Mouse (Mus musculus): ENCODE measurements around the gene Recql.
"Not testable (repeated sequence)": the region's sequence is repeated elsewhere in the genome, so short reads cannot be mapped to it uniquely, and the experiment has no call there.

Recql gene

DNA sequence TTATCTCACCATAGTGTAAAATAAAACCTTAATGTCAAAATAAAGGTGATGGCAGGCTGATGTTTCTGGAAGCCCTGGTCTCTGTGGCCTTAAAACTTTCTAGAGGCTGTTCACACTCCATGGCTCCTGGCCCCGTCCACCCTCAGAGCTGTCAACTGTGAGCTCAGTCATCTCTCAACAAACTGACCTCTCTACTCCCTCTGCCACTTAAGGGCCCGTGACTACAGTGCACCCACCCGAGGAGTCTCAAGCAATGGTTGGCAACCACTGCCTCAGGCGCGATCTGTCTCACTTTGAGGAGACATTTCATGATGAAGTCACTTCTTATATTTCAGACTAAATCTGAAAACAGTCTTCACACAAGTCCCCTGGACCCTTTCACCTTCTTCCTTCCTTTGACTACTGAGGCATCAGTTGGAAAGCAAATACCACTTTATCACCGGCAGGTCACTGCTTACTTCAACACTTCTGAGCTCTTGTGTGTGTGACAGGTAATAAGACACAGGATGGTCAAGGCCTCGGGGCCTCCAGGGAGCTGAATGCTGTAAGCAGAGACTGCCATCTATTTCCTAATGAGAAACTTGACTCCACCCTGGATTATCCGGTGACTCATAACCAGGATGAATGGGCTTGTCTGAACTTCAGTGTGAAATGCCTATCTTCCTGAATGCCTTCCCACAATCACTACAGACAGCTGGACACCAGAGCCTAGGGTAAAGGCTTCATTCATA lies 21.0 kb downstream of the Recql start:
- no peak for DNase-seq (ENCODE audit: low read depth, low spot score)

DNA sequence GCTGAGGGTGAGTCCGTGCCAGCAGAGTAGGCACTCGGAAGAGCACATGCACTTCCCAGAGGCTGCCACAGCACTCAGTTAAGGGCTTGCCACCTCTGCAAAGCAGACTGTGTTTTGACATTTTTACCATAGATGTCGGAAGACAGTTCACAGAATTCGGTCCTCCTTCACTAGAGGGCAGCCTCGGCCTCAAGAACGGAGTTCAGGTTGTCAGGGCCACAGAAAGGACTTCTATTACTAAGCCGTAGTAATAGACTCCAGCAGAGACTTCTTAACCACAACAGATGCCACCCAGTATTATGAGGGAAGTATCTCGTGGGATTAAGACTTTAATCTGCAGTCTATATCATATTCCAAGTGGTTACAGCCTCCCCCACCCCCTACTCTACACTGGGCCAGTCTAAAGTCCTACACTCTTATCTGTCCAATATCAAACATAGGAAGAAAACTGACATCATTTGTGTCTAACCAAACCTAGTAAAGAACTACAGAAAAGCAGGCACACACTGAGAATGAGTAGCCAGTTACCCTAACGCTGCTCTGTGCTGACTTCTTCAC lies 23.8 kb downstream of the Recql start:
- DNase-seq (ENCODE audit: low read depth, low spot score), result no peak

DNA sequence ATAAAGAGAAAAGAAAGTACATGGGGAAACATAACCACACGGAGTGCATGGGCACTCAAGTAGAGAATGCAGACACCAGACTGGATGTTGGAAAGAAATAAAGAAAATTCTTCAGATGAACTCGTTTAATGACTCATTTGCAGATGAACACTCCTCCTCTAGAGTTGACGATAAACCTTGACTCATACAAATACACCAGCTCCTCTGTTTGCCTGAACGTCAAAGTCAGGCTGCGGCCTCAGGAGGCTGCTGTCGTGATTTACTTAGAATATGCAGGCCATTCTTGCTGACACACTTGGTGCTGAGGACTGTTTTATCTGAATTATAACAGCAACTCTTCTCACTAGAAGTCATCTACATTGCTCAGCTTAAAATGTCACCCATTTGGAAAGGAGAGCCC lies 24.9 kb downstream of the Recql start:
- no peak for DNase-seq (ENCODE audit: low read depth, low spot score)

DNA sequence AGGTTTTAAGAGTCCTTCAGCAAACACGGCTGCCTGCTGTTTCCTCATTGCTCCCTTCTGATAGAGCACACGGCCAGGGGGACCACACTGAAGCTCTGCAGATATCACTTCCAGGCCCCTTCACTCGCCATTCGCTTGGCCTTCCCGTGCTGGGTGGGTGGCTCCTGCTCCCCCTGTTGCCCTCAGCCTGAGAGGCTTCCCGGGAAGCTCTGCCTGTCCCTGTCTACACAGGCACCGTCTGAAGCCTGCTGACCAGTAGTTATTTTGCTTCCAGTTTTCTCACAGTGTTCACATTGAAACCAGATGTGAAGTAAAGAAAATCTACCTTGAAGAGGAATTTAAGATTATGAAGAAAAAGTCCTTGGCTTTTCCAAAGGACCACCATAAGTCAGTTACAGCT lies 29.8 kb downstream of the Recql start:
- no peak for DNase-seq (ENCODE audit: low read depth, low spot score)

DNA sequence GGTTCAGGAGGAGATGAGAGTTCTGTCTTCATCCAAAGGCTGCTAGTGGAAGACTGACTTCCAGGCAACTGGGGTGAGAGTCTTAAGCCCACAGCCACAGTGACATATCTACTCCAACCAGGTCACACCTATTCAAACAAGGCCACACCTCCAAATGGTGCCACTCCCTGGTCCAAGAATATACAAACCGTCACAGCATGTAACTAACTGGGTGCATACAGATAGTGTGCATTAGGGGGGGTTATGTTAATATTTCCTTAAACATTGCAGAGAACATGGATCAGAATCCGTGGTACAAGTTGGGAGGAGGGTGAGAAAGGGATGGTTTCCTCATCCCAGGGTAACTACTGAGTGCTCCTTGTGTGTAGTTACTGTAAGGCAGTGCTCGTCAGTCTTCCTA lies 34.8 kb downstream of the Recql start:
- DNase-seq (ENCODE audit: low read depth, low spot score), result not testable (repeated sequence)

DNA sequence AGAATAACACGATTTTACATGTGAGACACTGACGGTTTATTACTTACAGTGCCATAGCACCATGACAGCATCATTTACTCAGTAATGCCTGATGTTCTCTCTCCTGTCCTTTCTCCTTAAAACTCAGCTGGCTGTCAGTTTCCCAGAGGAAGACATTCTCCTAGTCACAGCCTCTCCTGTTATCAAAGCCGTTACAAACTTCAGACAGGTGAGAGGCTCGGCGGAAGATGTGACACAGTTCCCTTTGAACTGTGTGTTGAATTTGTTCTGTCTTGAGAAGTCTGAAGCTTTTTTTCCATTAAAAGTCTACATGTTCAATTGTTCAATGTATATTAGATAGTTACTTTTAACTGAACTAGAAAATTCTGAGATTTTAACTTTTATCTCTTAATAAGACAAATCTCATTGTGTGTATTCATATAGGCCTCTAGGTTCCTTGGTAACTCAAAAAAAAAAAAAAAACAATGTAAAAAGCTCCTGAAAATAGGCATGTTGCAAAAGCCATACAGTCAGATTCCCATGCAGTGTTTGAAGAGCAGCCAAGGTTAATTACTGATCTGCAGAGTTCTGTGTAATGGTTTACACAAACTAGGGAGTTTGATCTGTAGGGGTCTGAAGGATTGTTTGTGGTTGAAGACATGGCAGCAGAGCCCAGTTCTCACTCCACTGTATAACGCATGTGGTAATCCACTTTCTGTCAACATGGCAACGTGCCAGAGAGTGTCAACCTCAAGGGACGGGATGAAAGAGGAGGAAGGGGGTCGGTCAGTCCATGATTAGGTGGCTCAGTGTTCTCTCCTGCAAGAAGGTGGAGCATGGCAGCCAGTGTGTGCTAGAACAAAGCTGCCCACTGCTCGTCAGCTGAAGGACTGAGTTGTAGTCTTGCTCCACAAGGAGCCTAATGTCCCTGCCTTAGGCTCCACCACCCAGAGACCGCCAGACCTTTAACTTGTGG lies 39.2 kb downstream of the Recql start:
- no peak for DNase-seq (ENCODE audit: low read depth, low spot score)

DNA sequence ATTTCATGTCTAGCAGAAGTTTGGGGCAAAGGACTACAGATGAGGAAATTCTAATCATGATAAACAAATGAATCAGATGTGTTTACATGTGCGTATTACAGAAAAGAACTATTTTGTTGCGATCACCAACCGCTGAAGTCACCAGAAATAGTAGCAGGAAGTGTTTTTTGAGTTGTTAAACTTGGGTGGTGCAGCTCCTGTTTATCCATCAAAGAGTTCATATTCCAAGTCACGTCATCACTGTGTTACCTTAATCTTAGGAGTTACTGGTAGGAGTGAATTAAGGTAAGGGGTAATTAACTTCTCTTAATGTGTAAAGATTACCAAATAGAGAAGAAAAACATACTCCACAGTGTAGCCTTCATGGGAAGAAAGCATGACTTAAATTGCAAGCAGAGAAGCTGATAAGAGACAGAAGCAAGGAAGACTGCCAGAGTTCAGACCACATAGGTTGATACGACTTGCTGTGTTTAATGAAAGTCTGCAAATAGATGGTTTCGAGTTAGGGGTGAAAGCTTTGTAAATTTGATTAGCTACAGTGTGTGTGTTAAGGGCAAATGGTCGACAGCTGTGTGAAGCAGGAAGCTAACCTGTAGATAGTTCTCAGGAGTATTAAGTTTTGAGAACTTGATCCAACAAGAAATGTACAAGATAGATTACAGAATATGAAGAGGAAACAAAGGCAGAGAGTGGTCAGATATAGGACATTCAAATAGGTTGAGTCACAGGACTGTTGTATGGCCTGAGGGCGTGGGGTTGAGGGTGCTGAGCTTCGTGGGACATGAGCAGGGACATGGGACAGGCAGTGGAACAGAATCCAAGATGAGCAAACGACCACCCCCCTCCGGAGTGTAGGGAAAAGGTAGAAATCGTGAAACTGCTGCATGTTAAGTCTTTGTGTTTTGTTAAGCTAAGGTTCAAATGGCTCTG lies 40.4 kb downstream of the Recql start:
- no peak for DNase-seq (ENCODE audit: low read depth, low spot score)

DNA sequence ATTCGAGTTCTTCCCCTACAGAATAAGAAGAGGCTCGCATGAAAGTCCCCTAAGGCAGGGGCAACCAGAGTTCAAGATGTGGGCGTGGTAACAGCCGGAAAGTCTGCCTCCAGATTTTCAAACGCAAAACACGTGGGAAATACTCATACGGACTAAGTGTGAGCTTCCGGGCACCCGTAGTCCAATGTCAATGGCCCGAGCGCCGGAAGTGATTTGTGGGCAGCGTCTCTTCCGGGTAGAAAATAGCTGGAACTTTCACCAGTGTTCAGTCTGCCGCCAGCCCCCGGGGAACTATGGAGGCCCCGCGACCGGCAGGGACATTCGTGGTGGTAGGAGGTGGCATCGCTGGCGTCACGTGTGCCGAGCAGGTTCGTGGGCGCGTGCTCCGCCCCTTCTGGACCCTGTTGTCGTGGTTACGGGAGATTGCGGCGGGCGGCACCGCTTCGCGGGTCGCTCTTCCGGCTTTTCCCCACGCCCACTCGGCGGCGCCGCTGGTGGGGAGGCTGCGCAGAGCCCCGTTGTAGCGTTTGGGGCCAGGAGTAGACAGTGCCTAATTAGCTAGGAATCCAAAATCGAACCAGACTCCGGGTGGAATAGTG lies 41.3 kb downstream of the Recql start, which contains the start of gene Pyroxd1:
Gene Pyroxd1 (plus strand): TSS at position 215 of the 599 bp plus-strand sequence.
- peak; percentile 89 for DNase-seq (ENCODE audit: low read depth, low spot score)

DNA sequence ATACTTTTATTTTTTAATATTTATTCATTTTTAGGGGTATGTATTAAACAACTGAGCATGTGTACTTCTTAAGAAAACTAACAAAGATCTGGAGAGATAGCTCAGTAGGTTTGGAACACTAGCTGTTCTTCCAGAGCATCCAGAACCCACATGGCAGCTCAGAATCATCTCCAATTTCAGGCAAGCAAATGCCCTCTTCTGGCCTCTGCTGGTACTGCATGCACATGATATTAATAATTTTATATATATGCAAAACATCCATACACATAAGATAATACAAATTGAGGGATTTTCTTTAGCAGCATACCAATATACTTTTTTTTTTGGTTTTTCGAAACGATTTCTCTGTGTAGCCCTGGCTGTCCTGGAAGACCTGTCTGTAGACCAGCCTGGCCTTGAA lies 43.3 kb downstream of the Recql start:
- DNase-seq (ENCODE audit: low read depth, low spot score), result peak; percentile 43

DNA sequence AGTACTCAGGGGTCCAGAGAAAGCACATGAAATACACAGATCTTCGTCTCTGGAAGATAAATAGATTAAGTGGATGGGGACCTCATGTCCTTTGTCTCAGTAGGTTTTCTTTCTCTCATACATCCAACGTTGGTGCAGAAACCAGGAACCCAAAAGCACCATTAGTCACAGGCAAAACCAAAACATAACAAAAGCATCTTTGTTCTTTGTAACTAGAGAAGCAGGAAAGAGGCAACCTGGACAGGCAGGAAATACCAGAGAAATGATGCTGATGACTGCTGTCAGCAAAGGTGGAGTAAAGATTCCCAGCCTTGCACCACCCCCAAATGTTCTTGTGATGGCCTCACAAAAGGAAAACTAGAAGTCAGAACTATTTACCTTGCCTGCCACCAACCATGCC lies 47.3 kb downstream of the Recql start:
- no peak for DNase-seq (ENCODE audit: low read depth, low spot score)

DNA sequence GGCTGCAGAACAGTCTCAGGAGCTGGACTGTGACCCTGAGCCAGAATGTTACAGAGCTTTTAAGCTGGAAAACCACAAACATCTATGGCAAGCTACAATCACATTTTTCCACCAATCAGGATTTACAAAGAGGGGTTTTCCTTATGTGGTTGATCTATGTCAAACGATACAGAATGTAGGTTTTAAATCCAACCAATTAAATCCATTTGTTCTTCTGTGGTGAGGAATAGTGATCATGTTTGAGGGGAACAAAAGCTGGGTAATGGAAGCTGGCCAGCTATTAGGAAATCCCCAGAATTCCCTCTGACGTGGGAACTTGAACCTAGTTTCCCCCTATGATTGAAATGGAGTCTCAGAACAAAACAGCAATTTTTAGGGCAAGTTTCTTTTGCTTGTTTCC lies 47.9 kb downstream of the Recql start:
- no peak for DNase-seq (ENCODE audit: low read depth, low spot score)

DNA sequence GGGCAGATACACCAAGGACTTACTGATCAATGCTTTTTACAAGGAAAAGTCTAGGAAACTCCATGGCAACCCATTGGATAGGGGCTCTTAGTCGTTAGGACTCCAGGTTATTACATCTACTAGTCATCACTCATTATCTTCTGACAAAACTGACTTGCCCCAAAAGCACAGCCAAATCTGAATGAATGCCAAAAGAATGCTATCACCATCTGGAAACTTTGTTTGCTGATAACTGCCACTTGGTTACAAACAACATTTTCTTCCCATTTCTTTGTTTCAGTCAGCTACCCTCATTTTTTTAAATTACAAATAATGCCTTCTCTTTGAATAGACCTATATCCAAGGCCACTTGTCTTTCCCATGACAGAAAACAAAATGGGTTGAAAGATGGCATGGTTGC lies 57.7 kb downstream of the Recql start:
- DNase-seq (ENCODE audit: low read depth, low spot score), result no peak

DNA sequence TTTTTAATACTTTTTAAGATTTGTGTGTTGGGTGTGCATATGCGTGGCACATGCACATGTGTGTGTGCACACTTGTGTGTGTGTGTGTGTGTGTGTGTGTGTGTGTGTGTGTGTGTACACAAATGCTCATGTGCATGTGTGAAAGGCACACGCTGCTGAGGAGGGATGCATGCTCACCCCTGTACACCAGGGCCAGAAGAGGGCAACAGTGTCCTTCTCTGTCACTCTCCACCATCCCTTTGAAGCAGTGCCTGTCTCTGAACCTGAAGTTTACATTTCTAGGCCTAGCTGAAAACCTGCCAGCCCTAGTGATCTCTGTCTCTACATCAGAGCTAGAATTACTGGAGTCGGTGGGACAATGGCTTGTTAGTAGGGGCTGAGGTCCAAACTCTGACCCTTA lies 60.3 kb downstream of the Recql start:
- no peak for DNase-seq (ENCODE audit: low read depth, low spot score)

DNA sequence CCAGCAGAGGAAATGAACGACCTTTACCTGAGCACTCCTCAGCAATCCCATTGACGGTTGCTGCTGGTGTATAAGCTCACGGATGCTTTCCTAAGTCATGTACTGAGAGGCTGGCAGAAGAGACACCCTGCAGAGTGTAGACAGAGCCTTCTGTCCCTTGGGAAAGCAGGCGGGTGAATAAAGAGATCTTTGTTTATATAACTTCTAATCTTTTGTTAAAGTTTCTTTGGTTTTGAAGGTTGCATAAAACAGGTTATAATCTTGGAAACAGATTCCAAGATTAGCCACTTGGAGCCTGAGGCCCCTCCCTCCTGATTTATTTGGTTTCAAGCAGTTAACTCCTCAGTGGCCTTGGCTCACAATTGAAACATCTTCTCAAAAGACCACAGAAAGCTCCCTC lies 64.0 kb downstream of the Recql start, which contains the start of gene Slco1a5:
Gene Slco1a5 (minus strand): TSS at position 101 of the 400 bp plus-strand sequence.
- no peak for DNase-seq (ENCODE audit: low read depth, low spot score)

DNA sequence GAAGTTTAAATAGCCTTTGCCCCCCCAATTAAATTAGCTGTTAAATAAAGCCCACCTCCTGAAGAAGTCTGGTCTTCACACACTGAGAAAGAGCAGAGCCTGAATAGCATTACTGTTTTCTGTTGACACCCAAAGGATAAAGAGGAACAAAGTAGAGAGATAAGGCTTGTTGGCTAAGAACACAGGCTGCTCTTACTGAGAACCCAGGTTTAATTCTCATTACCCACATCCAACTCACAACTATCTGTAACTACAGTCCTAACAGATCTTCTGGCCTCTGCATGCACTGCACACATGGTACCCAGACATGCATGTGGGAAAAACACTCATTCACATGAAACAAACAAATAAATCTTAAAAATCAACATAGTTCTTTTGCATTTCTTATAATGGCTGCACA lies 69.8 kb downstream of the Recql start:
- no peak for DNase-seq (ENCODE audit: low read depth, low spot score)

DNA sequence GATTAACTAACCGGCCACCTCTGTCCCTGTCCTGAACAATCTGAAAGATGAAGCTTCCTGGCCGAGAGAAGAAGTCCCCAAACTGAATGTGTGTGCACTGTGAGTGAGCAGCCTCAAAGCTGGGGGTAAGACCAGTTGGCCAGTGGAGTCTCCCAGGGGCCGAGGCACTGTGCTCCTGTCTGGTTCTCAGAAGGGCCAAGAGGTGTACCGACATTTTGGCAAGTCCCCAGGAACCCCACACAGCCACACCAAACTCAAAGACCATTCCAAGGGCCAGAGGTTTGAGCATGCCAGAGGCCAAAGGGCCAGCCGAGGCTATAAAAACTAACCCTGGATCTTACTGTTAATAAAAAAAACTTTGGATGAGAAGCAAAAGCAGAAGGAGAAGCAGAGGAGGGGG lies 72.6 kb downstream of the Recql start:
- no peak for DNase-seq (ENCODE audit: low read depth, low spot score)

DNA sequence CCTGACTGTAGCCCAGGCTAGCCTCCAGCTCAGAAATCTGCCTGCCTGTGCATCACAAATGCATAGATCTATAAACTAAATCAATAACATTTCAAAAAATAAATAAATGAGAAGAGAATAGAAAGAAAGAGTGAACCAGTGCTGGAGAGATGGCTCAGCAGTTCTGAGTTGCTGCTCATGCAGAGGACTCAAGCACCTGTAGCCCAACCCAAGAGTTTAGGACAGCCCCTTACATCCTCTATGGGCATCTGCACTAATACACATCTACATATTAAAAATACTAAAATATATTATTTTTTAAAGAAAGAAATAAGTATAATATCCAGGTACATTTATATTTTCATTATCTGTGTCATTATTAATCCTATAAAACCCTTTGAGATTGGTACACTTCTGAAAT lies 81.8 kb downstream of the Recql start:
- DNase-seq (ENCODE audit: low read depth, low spot score), result no peak

All from forelimb bud, embryonic 11.5 days (tissue).